Mouse (Mus musculus): ENCODE results near the gene Kcnk2.

Gene Kcnk2

DNA sequence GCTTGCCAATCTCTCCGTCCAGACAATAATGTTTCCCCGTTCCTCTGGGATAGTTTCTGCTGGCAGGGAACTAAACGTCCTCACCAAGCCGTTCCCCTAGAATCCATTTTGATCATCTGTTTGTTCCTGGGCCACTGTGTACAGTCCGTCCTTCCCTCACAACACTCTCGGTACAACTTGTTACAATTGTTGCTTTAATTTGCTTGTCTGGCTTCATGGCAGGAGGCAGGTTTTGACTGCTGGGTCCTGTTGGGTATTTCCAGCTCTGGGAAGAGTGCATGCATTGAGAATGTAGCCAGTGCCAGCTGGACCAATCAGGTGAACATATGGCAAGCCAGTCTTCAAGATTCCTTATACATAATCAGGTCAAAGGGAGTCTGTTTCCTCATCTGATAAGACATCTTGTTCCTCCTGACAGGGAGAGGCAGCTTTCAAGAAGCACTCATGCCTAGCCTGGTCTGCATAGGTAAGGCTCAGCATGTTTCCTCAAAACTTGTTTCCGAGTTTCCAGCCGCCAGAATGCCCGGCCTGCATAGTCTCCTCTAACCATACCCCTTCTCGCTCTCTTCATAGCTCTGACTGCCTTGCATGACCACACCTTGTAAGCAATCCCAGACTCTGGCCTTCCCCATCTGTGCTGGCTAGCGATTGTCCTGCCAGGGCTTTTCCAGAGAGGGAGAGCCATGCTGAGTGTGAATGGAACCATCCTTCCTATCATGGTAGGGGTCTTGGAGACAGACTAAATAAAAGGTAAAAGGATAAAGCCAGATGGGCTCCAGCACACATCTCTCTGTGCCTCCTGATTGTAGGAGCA is 184.1 kb downstream of the Kcnk2 start:
- in situ Hi-C loops (cut with MboI, MseI), result no loop called here

DNA sequence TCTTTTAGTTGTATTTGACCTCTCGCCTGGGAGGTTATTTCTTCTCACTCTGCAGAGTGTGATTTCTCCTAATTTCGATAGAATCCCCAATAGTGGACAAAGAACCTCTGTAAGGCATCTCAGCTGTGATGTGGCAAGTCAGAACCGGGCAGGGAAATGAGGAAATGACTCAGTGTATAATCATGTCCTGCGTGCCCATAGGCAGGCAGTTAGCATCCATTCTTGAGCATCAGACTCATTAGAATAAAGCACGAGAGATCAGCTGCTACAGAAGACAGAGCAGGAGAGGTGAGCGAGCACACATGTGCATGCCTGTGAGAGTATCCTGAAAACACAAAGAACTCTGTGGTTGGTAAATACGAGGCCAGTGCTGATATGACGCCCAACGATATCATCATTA is 186.9 kb downstream of the Kcnk2 start:
- in situ Hi-C loops (cut with MboI, MseI), result no loop called here

DNA sequence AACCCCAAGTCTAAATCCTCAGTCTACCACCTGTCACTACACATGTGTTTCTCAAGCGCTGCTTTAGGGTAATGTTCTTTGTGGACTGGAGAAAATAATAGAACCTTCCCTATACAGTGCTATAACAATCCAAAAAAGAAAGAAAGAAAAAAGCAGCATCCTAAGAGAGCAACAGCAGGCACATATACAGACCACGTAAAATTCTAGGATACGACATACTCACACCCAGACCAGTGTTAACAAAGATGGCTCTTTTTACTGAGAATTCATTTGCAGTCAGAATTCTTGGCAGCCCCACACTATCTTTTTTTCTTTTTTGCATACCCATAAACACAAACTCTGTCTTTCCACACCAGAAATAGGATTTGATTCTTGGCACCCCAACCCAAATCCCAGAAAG is 187.6 kb downstream of the Kcnk2 start:
- in situ Hi-C loops (cut with MboI, MseI), result no loop called here

DNA sequence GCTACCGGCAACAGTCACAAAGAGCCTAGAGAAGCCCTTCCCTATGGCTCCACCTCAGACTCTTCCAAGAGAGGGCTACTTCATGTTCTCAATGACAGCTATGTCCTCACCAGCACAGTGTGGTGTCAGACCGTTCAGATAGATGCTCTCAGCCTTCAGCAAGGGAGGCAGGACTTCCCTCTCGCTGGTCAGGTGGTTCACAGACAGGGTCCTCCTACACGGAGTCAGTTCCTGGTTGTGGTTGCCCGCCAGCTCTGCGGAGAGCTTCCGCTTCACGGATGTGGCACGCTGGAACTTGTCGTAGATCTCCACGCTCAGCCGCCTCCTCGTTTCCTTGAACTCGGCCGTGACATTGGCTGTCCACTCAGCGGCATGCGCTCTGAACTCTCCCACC is 192.4 kb downstream of the Kcnk2 start:
- in situ Hi-C loops (cut with MboI, MseI), result no loop called here

DNA sequence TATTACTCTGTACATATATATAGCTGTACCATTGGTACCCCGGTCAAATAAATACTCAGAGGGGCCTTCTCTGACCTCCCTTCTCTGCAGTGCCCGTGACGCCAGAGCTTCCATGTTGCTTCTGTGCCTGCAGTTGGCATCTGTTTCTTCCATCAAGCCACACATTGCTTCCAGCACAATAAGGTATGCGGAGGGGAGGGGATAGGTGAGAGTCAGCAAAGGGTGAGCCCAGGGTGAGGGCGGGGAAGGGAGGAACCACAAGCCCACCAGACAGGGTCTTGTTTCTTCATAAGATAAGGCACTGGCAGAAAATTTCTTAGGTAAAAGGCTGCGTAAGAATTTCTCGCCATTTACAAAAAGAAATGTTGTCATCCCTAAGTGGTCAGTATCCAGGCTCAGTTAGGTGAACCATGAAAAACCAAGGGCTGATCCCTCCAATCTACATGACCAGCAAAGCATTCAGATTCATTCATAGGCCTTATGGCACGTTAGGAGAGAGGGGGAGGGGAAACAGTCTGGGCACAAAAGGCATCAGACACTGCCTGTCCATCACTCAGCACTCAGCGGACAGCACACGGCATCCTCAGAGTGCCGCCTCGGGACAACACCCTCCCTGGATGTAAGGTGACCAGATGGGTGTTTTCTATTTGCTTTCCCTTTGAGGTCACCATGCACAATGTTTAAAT is 192.9 kb downstream of the Kcnk2 start:
- in situ Hi-C loops (cut with MboI, MseI), result no loop called here

- in situ Hi-C loops (cut with MboI, MseI), result no loop called here
Observed at GRCm38 (mm10) chr1:189208605-189209004, 193.5 kb downstream of the Kcnk2 start.

DNA sequence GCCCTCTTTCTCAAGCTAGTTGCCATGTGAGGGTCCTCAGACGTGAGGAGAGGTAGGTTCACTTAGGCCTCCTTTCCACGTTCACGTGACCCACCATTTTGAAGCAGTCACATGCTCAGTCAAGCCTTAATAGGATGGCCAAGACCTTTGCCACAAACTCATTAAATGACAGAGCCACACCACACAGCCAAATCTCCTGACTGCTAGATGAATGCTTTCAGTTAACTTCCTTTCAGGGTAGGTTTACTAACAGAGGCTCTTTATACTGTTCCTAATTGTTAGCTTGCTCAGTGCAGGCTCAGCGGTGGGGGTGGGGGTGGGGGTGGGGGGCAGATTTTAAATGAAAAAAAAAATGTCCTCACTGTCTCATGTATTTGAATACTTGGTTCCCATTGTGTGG is 206.3 kb downstream of the Kcnk2 start:
- in situ Hi-C loops (cut with MboI, MseI), result no loop called here

DNA sequence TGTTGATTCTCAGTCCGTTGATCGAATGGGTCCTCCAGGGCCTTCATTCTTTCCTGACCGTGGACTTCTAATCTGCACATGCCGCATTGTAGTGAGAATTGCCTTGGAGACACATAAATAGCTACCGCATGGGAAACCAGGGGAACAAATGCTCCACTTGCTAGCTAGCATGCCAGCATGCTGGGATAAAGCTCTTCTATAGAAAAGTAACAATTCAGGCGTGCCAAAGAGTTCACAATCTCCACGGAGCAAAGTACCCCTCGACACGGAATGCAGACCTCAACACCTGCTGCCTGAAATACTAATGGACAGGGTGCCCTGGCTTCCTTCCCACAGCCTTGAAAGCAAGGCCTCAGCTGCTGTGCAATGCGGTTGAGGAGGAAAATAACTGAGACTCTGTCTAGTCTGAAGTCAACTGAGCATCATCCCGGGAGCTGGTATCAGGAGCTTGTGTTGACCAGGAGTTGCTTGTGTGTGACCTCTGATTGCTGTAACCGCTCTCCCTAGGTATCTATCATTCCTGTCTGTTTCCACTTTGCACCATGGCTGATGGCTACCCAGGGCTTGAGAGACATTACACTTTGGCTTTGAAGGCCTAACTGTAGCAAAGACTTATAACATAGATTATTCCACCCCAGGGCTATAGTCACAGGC is 214.2 kb downstream of the Kcnk2 start:
- in situ Hi-C loops (cut with MboI, MseI), result no loop called here

DNA sequence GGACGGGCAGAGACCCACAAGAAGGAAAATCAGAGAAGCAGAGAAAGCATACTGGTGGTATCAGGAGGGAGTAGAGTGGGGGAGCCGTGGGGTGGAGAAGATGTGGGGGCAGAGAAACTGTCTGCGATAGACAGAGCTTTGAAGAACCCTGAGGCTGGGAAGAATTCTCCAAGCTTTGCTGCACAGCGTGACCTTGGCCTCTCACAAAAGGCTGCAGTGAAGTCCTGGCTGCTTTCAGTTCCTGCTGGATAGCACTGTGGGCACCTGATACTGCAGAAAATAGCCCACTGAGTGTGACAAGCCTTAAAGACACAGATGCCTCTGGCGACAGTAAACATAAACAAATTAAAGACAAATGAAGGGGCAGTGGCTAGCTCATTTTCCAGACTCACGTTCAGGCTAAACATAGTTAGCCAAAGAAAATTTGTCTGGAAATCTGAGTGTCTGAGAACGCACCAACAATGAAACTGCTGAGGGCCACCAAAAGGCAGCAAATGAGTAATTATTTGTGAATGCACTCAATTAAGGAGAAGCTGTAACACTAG is 216.8 kb downstream of the Kcnk2 start:
- in situ Hi-C loops (cut with MboI, MseI), result no loop called here

- in situ Hi-C loops (cut with MboI, MseI), result no loop called here
Observed at GRCm38 (mm10) chr1:189177746-189178145, 224.3 kb downstream of the Kcnk2 start.

DNA sequence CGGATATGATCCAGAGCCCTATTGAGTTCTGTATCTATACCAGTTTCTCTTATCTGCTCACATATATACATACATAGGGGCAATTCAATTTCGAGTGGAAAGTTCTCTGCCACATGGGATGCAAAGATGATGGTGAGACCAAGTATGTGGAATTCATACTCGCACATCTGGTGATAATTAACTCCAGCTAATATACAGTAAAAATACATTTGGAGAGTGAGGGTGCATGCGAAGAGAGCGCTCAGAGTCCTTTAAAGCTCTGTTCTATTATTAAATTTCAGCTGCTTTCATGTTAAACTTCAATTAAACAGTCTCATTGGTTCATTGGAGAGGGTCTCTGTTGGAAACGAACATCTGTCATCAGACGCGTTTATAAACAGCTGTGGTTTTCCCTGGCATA is 228.6 kb downstream of the Kcnk2 start:
- in situ Hi-C loops (cut with MboI, MseI), result no loop called here

DNA sequence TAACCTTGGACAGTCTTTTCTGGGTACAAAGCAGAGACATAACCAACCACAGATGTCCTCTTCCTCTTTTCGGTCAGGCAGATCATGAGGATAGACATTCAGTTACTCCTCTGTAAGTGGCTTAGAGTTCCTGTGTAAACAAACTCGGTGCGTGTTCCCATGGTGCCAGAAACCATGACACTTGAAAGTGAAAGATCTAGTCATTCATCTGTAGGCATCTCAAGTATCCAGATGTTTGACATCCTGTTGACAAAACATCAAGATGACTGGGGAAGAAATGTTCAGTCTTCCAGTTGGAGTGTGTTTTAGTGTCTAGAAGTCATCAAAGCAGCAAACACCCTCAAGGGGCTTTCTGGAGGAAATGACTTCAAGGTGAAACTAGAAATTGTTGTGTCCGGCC is 230.9 kb downstream of the Kcnk2 start:
- in situ Hi-C loops (cut with MboI, MseI), result no loop called here

GRCm38 (mm10) chr1:189165756-189166155 is 236.3 kb downstream of the Kcnk2 start:
- in situ Hi-C loops (cut with MboI, MseI), result no loop called here

DNA sequence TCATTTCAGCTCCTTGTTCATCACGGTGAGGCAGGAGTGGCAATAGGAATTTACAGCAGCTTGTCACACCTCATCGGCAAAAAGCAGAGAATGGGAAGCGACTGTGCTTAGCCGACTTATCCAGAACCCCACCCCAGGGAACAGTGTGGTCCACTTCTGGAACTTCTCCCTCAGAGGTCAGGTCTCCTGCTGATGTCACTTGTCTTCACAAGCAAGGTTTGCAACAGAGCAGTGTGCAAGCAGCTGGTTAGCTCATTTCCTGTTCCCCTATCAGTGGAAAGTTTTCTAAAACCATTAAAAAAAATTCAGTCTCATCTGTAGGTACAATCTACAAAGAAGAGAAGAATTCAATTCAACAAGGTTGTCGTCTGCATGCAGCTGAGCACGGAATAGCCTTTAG is 236.9 kb downstream of the Kcnk2 start:
- in situ Hi-C loops (cut with MboI, MseI), result no loop called here

- in situ Hi-C loops (cut with MboI, MseI), result no loop called here
Observed at GRCm38 (mm10) chr1:189164721-189165120, 237.4 kb downstream of the Kcnk2 start.

- in situ Hi-C loops (cut with MboI, MseI), result no loop called here
Observed at GRCm38 (mm10) chr1:189164241-189164640, 237.8 kb downstream of the Kcnk2 start.
